10 mouse cellular contexts compared by ENCODE assay signal in genomic region chr14:103663026-103663425, GRCm38 (mm10). TPM values are rescaled to one million over a fixed set of nuclear protein-coding genes. Genes with fewer than 3 reads are reported as not detected.
DNase-seq lines count a peak whose midpoint lies in the region; ATAC-seq and TF ChIP-seq lines count a peak whose summit lies in the region.
"Had no signal": no experiment of that assay in that cellular context is flagged by ENCODE, and none has a peak within 500 bp of the region (broad histone marks: within the 10 kb centered on the region; RNA-seq: fewer than 3 reads in every experiment).

No protein-coding gene starts in this region.

- dilution Hi-C loops in CH12.LX (cut with MboI; ENCODE audit: extremely low pct_ligation_motif_present, extremely low pct_unique_long_range_greater_than_20kb, low sequenced_read_pairs) = no loop called here

- WGBS in hindbrain, embryonic 14.5 days = 53% methylated on average over 7 of the region's 7 CpGs

- no peaks in the 10 kb centered on the region for H3K27me3 ChIP-seq in CH12.LX (replicated peaks)
- H3K27me3 ChIP-seq in hindbrain, embryonic 14.5 days (ENCODE audit: control insufficient read depth, insufficient read depth, low read length) = no peaks in the 10 kb centered on the region

- no peak overlapping the region for H3K4me3 ChIP-seq in CH12.LX (replicated peaks in 1 of 3; ENCODE audit: low read depth in 2 of 3, low read length in 2 of 3, poor library complexity in 1 of 3)
- no peak overlapping the region for H3K4me3 ChIP-seq in hindbrain, embryonic 14.5 days (replicated peaks; ENCODE audit: low read length)

- intact Hi-C loops in left cerebral cortex, postnatal 36 days (cut with DNase I) = loop anchor here (2.0 kb wide), 1 partner anchor 16 kb away; no protein-coding TSS in a partner anchor

- no peak for TF ChIP-seq CTCF in CH12.LX (conservative IDR thresholded peaks at IDR 0.05 in 1 of 2, IDR thresholded peaks at IDR 0.05 in 1 of 2; ENCODE audit: low read depth in 2 of 2, low read length in 2 of 2)

- no peak overlapping the region for H3K4me2 ChIP-seq in CH12.LX (ENCODE audit: insufficient read depth, low read depth, poor library complexity, severe bottlenecking)
- H3K4me2 ChIP-seq in hindbrain, embryonic 14.5 days (replicated peaks) = no peak overlapping the region

- in situ Hi-C loops in CH12.LX (cut with MboI; ENCODE audit: low pct_ligation_motif_present, low pct_unique_long_range_greater_than_20kb, low sequenced_read_pairs) = no loop called here

- no peak overlapping the region for H3K27ac ChIP-seq in CH12.LX (ENCODE audit: insufficient read depth, low read depth)
- H3K27ac ChIP-seq in hindbrain, embryonic 14.5 days = no peak overlapping the region

- no peak overlapping the region for H3K9ac ChIP-seq in CH12.LX (ENCODE audit: insufficient read depth, low read depth)
- H3K9ac ChIP-seq in hindbrain, embryonic 14.5 days = no peak overlapping the region

- no peak for TF ChIP-seq POLR2A in CH12.LX (IDR thresholded peaks at IDR 0.05; ENCODE audit: low read depth, low read length)

- H3K4me1 ChIP-seq in CH12.LX (ENCODE audit: control insufficient read depth in 1 of 2, insufficient read depth in 2 of 2) = peaks cover 24 to 33% of the 10 kb centered on the region in 2 experiments
- H3K4me1 ChIP-seq in hindbrain, embryonic 14.5 days (replicated peaks; ENCODE audit: control insufficient read depth, insufficient read depth, low read length) = 0 out of 2 replicates have a peak, but pooled peaks cover 4% of the 10 kb centered on the region

- no peaks in the 10 kb centered on the region; the same call in 1 of the 2 replicates for H3K79me2 ChIP-seq in CH12.LX (replicated peaks; ENCODE audit: control insufficient read depth, extremely low read depth, insufficient read depth, poor library complexity, severe bottlenecking)

- DNase-seq in CD4-positive helper T cell, adult 2 months (ENCODE audit: low read depth, low spot score) = peak; percentile 72
- no peak for DNase-seq in CH12.LX (ENCODE audit: extremely low read depth)
- DNase-seq in hindbrain, embryonic 14.5 days (ENCODE audit: low spot score) = no peak
- peak; percentile 50 to 51 for DNase-seq in left cerebral cortex, postnatal 36 days (ENCODE audit: low spot score in 2 of 2)
- no peak for DNase-seq in gastrocnemius, adult 8-10 months (ENCODE audit: low spot score in 2 of 2)
- DNase-seq in testis, postnatal 10 days (ENCODE audit: low spot score) = no peak
- DNase-seq in thymus, postnatal 10 days (ENCODE audit: low spot score in 2 of 2) = no peak
- DNase-seq in cerebellum, adult 18-20 months = no peak
- DNase-seq: lung, adult 2 months; spleen, adult 18-20 months had no signal

- H3K9me3 ChIP-seq in CH12.LX (replicated peaks; ENCODE audit: low read length) = no peaks in the 10 kb centered on the region
- H3K9me3 ChIP-seq in hindbrain, embryonic 14.5 days (ENCODE audit: control insufficient read depth, low read length) = no peaks in the 10 kb centered on the region

- H3K36me3 ChIP-seq in CH12.LX (replicated peaks in 1 of 2; ENCODE audit: control insufficient read depth in 1 of 2, insufficient read depth in 1 of 2, low read length in 1 of 2) = peaks cover 7 to 28% of the 10 kb centered on the region in 2 experiments
- H3K36me3 ChIP-seq in hindbrain, embryonic 14.5 days (replicated peaks; ENCODE audit: control insufficient read depth, insufficient read depth) = peaks cover 31% of the 10 kb centered on the region

- TF ChIP-seq RAD21 in CH12.LX (IDR thresholded peaks at IDR 0.05; ENCODE audit: low read depth, low read length) = no peak

- peak; percentile 41; the same call in 1 of the 2 replicates for ATAC-seq in hindbrain, embryonic 14.5 days (ENCODE audit: low FRiP score)

- TF ChIP-seq EP300 in CH12.LX (IDR thresholded peaks at IDR 0.05; ENCODE audit: low read length) = no peak

TF ChIP-seq in CH12.LX, 34 proteins besides CTCF, POLR2A, EP300 and RAD21:
- no peak for TF ChIP-seq E2F4 (IDR thresholded peaks at IDR 0.05; ENCODE audit: insufficient replicate concordance, low read depth, low read length)
- no peak for TF ChIP-seq TCF12 (IDR thresholded peaks at IDR 0.05; ENCODE audit: low read depth, low read length)
- peak; percentile 3; the same call in 1 of the 2 replicates for TF ChIP-seq SMC3 (IDR thresholded peaks at IDR 0.05; ENCODE audit: low read depth, low read length)
- TF ChIP-seq JUND (conservative IDR thresholded peaks at IDR 0.05; ENCODE audit: low read depth, low read length) = no peak
- TF ChIP-seq NELFE (IDR thresholded peaks at IDR 0.05; ENCODE audit: low read depth, low read length) = no peak
- TF ChIP-seq UBTF (IDR thresholded peaks at IDR 0.05; ENCODE audit: low read depth, low read length) = no peak
TF ChIP-seq in CH12.LX: peak in this region for 1.

RNA-seq across cellular contexts. Expression of gene Slain1, which starts 13.0 kb away (rescaled TPM):
- total RNA-seq in CH12.LX (2012; rRNA removed) (13.1 and 15.0 TPM in 2 replicates), CH12.LX (2014; rRNA removed) (14.8 and 15.9 TPM in 2 replicates)
- polyA plus RNA-seq in CH12.LX (2012; ENCODE audit: insufficient read length, low read depth) = 8.2 and 13.6 TPM in 2 replicates
- 28.4 and 31.6 TPM in 2 replicates for polyA plus RNA-seq in hindbrain, embryonic 14.5 days (2014; fragmentation: Nextera tagmentation; extraction: Ambion mirVana)
- total RNA-seq in left cerebral cortex, postnatal 36 days (2021) = 10 to 100 TPM; 46.2 to 48.1 TPM
- not detected for total RNA-seq in gastrocnemius, adult 8-10 months (2022)

Comparison
In these comparisons a context has a peak if more than half of its experiments do, and no peak if none do; other contexts are left out.
1. DNase-seq: peak in CD4-positive helper T cell, adult 2 months (single experiment) and left cerebral cortex, postnatal 36 days (2 of 2); none in CH12.LX (single experiment), hindbrain, embryonic 14.5 days (single experiment), gastrocnemius, adult 8-10 months (0 of 2), testis, postnatal 10 days (single experiment), thymus, postnatal 10 days (0 of 2) and cerebellum, adult 18-20 months (0 of 2).
2. RNA of gene Slain1, which starts 13.0 kb away (total RNA-seq): 46.2 to 48.1 TPM in left cerebral cortex, postnatal 36 days and 13.1 to 15.9 TPM in CH12.LX; not detected in gastrocnemius, adult 8-10 months; every median in the first group is over 10 times any median in the second.